Mouse (Mus musculus): ENCODE data around the gene Grifin.

The Grifin gene

DNA sequence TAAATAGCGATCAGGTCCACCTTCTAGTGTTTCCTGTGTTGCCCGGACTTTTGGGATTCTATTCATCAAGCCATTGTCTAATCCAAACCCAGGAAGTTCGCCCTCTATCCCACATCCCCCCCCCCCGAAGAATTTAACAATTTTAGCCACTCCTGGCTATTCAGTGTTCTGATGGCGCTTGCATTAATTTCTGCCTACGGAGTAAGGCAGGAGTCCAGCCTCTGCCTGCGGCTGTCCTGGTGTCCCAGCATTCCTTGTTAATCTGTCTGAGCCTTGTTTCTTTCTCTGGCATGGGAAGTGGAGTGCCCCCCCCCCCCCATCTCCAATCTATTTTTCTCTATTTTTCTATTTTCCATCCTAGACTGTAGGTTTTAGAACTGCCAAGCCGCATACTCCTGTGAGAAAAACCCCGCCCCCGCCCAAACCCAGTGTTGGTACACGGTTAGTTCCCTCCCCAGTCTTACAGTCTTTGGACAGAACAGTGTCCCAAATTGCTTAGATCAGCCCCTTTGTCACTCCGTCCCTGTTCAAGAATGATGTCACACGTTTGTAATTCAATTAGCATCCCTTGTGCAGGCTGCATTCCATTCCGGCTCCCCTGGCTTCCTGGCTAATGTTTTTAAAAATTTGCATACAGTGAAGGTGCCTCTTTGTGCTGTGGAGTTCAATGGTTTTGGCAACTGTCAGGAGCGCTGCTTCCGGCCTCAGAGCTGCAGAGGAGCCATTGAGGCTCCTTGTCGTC is 15.4 kb downstream of the Grifin start:
- DNase-seq (ENCODE audit: low spot score): peak; percentile 79

DNA sequence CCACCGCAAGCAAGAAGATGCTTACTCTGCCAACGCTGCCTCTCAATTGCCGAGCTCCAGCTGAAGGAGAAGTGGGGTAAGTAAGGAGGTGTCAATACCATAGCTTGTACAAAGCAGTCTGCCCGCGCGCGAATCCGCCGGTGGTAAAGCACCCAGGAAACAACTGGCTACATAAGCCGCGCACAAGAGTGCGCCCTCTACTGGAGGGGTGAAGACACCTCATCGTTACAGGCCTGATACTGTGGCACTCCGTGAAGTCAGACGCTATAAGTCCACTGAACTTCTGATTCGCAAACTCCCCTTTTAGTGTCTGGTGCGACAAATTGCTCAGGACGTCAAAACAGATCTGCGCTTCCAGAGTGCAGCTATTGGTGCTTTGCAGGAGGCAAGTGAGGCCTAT is 18.5 kb downstream of the Grifin start:
- no peak for DNase-seq (ENCODE audit: low spot score)

DNA sequence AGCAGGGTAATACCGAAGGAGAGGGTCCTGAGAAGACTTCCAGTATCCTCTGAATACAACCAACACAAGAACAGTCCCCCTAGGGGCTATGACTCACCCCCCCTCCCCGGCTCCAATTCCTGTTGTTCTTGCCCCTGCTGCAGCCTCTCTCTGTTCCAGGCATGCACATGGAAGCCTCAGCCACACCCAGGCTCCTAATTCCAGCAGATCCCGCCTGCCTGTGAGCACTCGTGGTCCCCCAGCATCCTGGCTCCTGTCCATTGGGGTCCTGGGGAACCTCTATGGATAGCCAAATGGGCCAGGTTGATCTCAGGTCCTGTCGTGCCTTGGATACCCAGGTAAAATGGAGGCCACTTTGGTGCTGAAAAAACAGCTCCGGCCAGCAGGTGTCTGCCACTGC is 19.2 kb downstream of the Grifin start:
- no peak for DNase-seq (ENCODE audit: low spot score)

DNA sequence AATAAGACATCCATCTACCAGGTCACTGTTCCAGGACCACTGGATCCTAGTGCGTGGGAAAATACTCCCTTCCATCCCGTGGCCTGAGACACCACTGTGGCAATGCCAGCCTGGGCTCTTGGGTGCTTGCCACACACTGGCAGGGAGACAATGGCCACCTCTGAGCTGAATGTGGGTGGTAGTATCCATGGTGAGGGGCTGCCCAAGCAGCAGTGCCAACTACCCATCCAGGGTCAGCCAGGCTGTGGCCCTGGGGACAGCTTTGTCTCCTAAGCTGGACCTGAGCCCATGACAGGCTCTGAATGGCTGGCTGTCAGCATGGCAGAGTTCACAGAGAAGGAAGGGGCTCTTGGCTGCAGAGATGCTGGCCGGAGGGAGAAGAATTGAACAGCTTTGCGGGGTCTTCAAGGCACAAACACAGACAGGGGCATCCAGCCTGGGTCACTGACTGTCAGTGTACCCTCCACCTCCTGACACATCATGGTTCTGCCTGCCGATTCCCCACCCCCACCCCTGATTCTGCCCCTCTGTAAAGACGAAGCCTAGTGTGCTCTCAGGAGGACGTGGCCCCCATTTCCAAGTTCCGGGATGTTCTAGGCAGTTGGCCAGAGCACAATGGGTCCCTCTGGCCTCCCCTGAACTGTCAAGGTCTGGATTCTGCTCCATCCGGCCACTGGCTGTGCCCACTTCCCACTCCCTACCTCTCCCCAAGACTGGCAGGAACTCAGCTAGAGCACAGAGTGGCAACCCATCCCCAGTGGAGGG is 21.9 kb downstream of the Grifin start:
- DNase-seq (ENCODE audit: low spot score): no peak

DNA sequence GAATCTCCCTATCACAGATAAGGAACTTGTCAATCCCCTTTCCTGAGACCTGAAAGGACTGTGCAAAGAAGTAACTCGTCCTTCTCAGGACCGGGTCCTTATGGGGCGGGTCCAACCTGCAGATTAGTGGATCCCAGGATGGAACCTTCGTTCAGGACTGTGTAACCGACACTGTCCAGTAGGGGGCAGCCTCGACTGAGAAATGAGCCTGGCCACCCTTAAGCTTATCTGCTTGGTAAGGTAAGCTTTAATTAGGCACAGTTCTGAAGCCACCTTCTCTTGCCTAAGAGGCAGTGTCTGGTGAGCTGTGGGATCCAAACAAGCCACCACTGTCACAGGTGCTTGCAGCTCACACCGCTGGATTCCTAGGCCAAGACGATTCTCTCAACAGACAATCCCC is 24.8 kb downstream of the Grifin start:
- peak; percentile 92 for DNase-seq (ENCODE audit: low spot score)

DNA sequence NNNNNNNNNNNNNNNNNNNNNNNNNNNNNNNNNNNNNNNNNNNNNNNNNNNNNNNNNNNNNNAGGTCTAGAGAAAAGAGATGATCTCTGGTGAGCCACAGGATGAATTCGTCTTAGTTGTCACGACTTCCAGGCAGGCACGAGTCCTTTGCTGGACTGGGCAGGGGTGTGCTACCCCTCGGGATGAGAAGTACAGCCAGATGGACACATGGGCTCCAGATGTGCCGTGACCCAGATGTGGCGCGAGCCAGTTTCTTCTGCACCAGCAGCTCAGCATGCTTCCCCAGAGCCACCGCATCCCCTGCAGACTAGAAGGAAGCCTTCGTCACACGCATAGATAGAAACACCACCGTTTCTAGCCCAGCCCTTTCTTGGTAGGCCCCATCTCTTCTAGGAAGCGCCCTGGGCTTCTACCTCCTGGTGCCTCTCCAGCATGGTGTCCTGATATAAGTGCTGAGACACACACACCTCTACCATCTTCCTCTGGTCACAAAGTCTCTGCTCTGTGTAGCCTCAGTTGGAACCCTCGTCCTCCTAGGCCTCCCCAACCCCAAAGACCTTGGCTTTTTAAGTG is 26.7 kb downstream of the Grifin start:
- DNase-seq (ENCODE audit: low spot score): peak; percentile 30

DNA sequence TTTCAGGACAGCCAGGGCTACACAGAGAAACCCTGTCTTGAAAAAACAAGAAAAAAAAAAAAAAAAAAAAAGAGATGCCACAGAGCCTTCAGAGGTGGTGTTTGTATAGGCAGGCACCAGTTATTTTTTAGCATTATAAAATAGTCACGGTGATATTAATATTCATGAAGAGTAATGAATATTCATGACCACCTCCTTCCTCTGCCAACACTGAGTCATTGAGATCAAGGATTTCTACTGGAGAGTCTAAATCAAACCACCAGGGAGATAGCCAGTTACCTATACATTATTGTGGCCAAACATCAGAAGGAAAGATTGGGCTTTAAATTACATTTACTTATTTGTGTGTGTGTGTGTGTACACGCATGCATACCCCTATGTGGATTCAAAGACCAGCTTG is 38.1 kb downstream of the Grifin start:
- DNase-seq (ENCODE audit: low spot score): no peak

DNA sequence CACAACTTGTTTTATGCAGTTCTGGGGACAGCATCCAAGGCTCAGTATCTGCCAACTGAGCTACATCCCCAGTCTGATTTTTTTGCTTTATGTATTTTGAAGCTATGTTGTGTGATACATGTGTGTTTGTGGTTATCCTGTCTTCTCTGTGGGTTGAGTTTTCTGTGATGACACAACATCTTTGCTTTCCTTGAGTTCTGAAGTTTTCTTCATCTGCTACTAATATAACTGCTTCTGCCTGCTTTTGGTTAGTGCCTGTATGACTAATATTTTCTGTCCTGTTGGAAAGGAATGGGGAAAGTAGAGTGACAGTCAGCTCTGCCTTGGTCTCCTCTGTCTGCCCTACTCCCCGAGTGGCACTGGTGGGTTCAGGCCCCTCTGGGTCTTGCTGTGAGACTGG is 43.7 kb downstream of the Grifin start:
- no peak for DNase-seq (ENCODE audit: low spot score)

DNA sequence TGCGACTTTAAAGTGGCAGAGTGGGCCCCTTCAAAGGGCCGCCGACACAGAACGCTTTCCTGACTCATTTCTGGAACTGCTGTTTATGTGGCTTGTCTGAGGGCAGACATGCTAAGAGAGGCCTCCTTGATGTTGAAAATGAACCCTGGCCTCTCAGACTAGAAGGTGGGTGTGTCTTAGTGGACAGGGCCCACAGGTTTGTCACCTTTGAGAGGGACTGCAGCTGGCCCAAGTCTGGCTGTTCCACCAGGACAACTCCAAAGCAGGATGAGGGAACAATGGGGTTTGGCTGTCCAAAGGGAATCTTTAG is 47.0 kb downstream of the Grifin start:
- no peak for DNase-seq (ENCODE audit: low spot score)

DNA sequence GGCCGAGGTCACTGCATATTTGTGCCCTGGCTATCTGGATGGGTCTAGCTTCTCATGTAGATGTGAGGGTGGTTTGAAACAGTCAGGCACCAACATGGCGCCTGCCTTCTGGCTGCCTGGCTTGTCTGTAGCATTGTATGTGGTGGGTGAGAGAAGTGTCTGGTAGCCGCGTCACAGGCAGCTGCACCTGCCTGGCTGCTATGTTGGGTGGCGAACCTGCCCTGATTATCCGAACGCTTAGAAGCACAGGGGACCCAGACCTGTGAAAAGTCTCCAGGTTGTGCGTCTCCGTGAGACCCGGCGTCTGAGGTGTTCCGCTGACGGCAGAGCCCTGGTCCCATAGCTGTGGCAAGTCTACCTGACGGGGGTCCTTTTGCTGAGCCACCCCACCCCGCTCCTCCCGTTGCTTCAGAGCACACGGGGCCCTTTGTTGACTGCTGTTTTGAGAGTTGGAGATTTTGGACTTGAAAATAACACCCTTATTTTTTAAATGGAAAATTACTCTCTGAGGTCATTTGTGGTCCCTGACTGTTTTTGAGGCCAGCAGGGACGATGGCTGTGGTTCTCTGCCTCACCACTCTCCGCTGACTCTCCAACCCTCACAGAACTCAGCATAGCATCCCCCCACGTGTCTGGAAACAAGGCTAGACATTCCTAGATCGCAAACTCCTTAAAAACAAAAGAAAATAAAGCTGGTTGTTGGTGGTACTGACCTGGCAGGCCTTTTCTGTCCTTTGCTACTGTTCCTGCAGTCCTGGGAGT is 47.5 kb downstream of the Grifin start:
- no peak for DNase-seq (ENCODE audit: low spot score)

DNA sequence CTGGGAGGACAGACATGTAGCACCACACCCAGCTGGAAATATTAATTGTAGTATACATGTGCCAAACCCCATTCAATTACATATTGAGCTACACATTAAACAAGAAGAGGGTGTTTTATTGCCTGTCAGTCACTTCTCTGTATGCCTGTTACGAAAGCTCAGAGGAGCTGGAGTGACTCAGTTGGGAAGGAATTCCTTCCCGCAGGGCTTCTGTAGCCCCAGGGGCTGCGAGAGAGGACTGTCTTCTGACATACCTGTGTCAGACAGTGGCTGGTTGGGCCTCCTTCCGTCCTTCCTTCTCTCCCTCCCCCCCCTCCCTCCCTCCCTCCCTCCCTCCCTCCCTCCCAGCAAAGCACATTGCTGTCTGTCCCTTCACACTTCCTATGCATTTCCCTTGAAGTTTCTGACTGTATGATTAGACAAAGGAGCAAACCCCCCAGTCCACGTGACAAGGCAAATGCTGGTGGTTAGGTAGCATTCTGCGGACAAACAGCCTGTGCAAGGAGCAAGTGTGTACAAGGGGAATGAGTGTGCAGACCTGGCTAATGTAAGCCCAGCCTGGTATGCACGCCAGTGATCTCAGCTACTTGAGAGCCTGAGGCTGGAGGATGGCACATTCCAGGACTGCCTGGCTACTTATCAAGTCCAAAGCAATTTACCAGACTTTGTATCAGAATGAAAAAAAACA is 49.9 kb downstream of the Grifin start:
- peak; percentile 32 for DNase-seq (ENCODE audit: low spot score)

DNA sequence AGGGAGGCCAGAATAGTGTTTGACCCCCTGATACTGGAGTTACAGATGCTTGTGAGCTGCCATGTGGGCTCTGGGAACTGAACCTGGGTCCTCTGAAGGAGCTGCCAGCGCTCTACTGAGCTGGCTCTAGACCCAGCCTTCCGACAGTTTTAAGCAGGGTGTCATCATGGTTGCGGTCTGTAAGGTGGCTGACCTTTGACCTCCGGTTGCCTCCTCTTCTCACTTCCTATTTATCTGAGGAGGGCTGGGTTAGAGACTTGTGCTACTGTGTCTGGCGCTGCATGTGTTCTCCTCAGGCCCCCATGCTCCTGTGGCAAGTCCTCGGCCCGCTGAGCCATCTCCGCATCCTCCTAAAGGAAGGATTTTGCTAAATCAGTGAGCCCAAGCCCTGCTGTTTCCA is 51.0 kb downstream of the Grifin start:
- no peak for DNase-seq (ENCODE audit: low spot score)

Data from embryo, embryonic 10.5 days (tissue).